Mouse (Mus musculus) MEL (cell line): Measurements from ENCODE around the gene Wbp2.
A peak's percentile ranks its signal among the peaks of the same experiment; 100 is the strongest.

Source experiments
- CHD2 ChIP-seq: IDR thresholded peaks from 2 replicates; pipeline ENCODE4 v1.6.1; 2011; ENCODE audit warnings: low read length, improper control_type of control experiment
- CTCF ChIP-seq, 3 experiments: IDR thresholded peaks in 2 of 3; conservative IDR thresholded peaks in 1 of 3; 2 replicates each; pipeline ENCODE4 v1.5.1; 2011 to 2012; ENCODE audit warnings: low read length in 3 of 3, low read depth in 2 of 3, mild to moderate bottlenecking in 2 of 3, improper control_type of control experiment in 1 of 3, inconsistent platforms in 1 of 3, mixed read lengths in 1 of 3, moderate library complexity in 1 of 3; ENCODE audit not compliant: control insufficient read depth in 1 of 3, insufficient read depth in 1 of 3, poor library complexity in 1 of 3, severe bottlenecking in 1 of 3
- EP300 ChIP-seq, 2 experiments: IDR thresholded peaks; 2 replicates each; pipeline ENCODE4 v1.6.1; 2011; ENCODE audit warnings: improper control_type of control experiment in 2 of 2, low read length in 2 of 2, low read depth in 1 of 2, mild to moderate bottlenecking in 1 of 2
- GABPA ChIP-seq: IDR thresholded peaks from 2 replicates; pipeline ENCODE4 v1.6.1; 2012; ENCODE audit warnings: low read depth, mild to moderate bottlenecking, inconsistent platforms, low read length, improper control_type of control experiment, moderate library complexity
- KAT2A ChIP-seq: conservative IDR thresholded peaks from 2 replicates; pipeline ENCODE4 v1.6.1; 2012; ENCODE audit warnings: low read depth, low read length, improper control_type of control experiment, inconsistent platforms
- MAFK ChIP-seq: IDR thresholded peaks from 2 replicates; pipeline ENCODE4 v1.6.1; 2011; ENCODE audit warnings: low read depth, mild to moderate bottlenecking, low read length, improper control_type of control experiment, borderline replicate concordance
- MXI1 ChIP-seq: IDR thresholded peaks from 2 replicates; pipeline ENCODE4 v1.6.1; 2011; ENCODE audit warnings: mild to moderate bottlenecking, low read depth, low read length, improper control_type of control experiment
- POLR2AphosphoS5 ChIP-seq: IDR thresholded peaks from 2 replicates; pipeline ENCODE4 v1.6.1; 2012; ENCODE audit warnings: low read depth, borderline replicate concordance, mild to moderate bottlenecking, inconsistent platforms, low read length, moderate library complexity, mixed read lengths
- SMC3 ChIP-seq: IDR thresholded peaks from 2 replicates; pipeline ENCODE4 v1.6.1; 2011; ENCODE audit warnings: low read depth, low read length, improper control_type of control experiment
- TBP ChIP-seq: IDR thresholded peaks from 2 replicates; pipeline ENCODE4 v1.8.0; 2011; ENCODE audit warnings: low read depth, low read length, improper control_type of control experiment
- ZNF384 ChIP-seq: IDR thresholded peaks from 2 replicates; pipeline ENCODE4 v1.6.1; 2012; ENCODE audit warnings: low read depth, mild to moderate bottlenecking, inconsistent platforms, low read length, improper control_type of control experiment

DNA sequence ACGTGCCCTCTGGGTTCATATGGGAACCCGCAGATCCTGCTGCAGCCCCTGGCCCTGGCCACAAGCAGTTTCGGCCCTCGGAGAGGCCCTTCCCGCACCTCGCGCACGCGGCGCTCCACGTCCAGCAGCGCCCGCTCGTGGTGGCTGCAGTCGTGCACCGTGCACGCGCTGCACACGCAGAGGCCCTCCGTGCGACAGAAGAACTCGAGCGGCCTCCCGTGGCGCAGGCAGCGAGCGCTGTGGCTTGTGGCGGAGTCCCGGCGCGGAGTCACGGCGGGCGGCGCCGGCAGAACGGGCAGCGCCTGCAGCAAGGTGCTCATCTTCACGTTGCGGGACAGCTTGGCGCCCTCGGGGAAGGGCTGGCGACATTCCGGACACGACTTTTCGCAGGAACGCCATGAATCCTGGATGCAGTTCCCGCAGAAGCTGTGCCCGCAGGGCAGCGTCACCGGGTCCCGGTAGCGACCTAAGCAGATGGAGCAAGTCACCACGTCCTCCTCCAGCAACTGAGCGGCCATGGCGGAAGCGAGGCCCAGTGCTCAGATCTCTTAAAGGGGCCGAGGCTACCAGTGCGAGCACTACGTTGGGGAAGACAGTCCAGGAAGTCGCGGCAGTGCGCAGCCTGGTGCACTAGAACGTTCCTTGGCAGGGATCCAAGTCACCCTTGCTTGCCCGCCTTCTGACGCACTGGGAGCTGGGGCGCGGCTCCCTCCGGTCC, 43.9 kb upstream of the Wbp2 start, which contains the start of gene Trim65:
- TF ChIP-seq CHD2 = no peak
- TF ChIP-seq ZNF384 = no peak
- TF ChIP-seq MXI1 = peak; percentile 88
- peak; percentile 85 for TF ChIP-seq TBP
- TF ChIP-seq CTCF (IDR thresholded peaks at IDR 0.05 in 2 of 3, conservative IDR thresholded peaks at IDR 0.05 in 1 of 3; ENCODE audit: control insufficient read depth in 1 of 3, insufficient read depth in 1 of 3, low read depth in 2 of 3, low read length in 3 of 3, poor library complexity in 1 of 3, severe bottlenecking in 1 of 3) = peak in 2 of 3 experiments; percentile 81 to 89; a peak in 5 of 6 replicates
- TF ChIP-seq POLR2AphosphoS5 = no peak
- peak; percentile 74 for TF ChIP-seq SMC3
- TF ChIP-seq GABPA = no peak
- TF ChIP-seq EP300 (IDR thresholded peaks at IDR 0.05; ENCODE audit: low read depth in 1 of 2, low read length in 2 of 2) = peak in 1 of 2 experiments; percentile 23; a peak in 1 of 4 replicates
- TF ChIP-seq MAFK = no peak
- TF ChIP-seq KAT2A = no peak
